In genomic region chr17:28629125-28629524, GRCm38 (mm10) we compare ENCODE assay signal across 20 mouse cellular contexts. TPM values are rescaled to one million over a fixed set of nuclear protein-coding genes. Genes with fewer than 3 reads are reported as not detected.
DNase-seq lines count a peak whose midpoint lies in the region; ATAC-seq and TF ChIP-seq lines count a peak whose summit lies in the region.
"Had no signal": no experiment of that assay in that cellular context is flagged by ENCODE, and none has a peak within 500 bp of the region (broad histone marks: within the 10 kb centered on the region; RNA-seq: fewer than 3 reads in every experiment).

No protein-coding gene starts in this region.

- 48% methylated on average over 3 of the region's 3 CpGs for WGBS in liver, embryonic 14.5 days (ENCODE audit: insufficient replicate concordance)
- WGBS in small intestine, adult 2 months: 31% methylated on average over 3 of the region's 3 CpGs

- peaks cover 0 to 6% of the 10 kb centered on the region in 2 experiments; a peak in 1 of 4 replicates for H3K4me1 ChIP-seq in liver, embryonic 14.5 days (replicated peaks; ENCODE audit: control insufficient read depth in 2 of 2, insufficient read depth in 2 of 2, low read length in 1 of 2)
- peaks cover 12% of the 10 kb centered on the region for H3K4me1 ChIP-seq in small intestine, adult 2 months (ENCODE audit: control insufficient read depth, insufficient read depth, insufficient read length, low read length)
- H3K4me1 ChIP-seq: embryonic facial prominence, embryonic 13.5 days; midbrain, embryonic 13.5 days had no signal

- peak; percentile 29 for TF ChIP-seq CTCF in liver, embryonic 14.5 days (IDR thresholded peaks at IDR 0.05; ENCODE audit: low read depth)
- TF ChIP-seq CTCF in small intestine, adult 2 months (IDR thresholded peaks at IDR 0.05; ENCODE audit: extremely low read depth, insufficient read length, insufficient replicate concordance, low read depth, low read length): peak; percentile 55; the same call in 1 of the 2 replicates

- ATAC-seq in liver, embryonic 14.5 days (ENCODE audit: insufficient read depth): no peak
- ATAC-seq: midbrain, embryonic 13.5 days had no signal

- no peak for TF ChIP-seq POLR2A in small intestine, adult 2 months (IDR thresholded peaks at IDR 0.05; ENCODE audit: low read depth, low read length)

- H3K4me2 ChIP-seq in liver, embryonic 14.5 days (ENCODE audit: low read depth): no peak overlapping the region
- H3K4me2 ChIP-seq: embryonic facial prominence, embryonic 13.5 days; hindbrain, embryonic 13.5 days; liver, embryonic 15.5 days; midbrain, embryonic 13.5 days had no signal

- H3K27me3 ChIP-seq in liver, embryonic 14.5 days (ENCODE audit: control insufficient read depth, insufficient read depth, low read length): no peaks in the 10 kb centered on the region
- no peaks in the 10 kb centered on the region for H3K27me3 ChIP-seq in small intestine, adult 2 months (ENCODE audit: control insufficient read depth, insufficient read depth, low read length)
- H3K27me3 ChIP-seq: embryonic facial prominence, embryonic 13.5 days; hindbrain, embryonic 13.5 days; midbrain, embryonic 13.5 days had no signal

- no peaks in the 10 kb centered on the region for H3K36me3 ChIP-seq in liver, embryonic 14.5 days (replicated peaks; ENCODE audit: control insufficient read depth, insufficient read depth, low read depth)
- no peaks in the 10 kb centered on the region for H3K36me3 ChIP-seq in small intestine, adult 2 months (ENCODE audit: control insufficient read depth, insufficient read depth, low read length)
- H3K36me3 ChIP-seq: embryonic facial prominence, embryonic 13.5 days; heart, embryonic 10.5 days; hindbrain, embryonic 13.5 days; liver, embryonic 15.5 days; midbrain, embryonic 13.5 days had no signal

- H3K9ac ChIP-seq in liver, embryonic 14.5 days (replicated peaks): no peak overlapping the region
- H3K9ac ChIP-seq: embryonic facial prominence, embryonic 13.5 days; hindbrain, embryonic 13.5 days; liver, embryonic 15.5 days had no signal

- no peak overlapping the region for H3K4me3 ChIP-seq in liver, embryonic 14.5 days (ENCODE audit: insufficient read depth in 1 of 2, low read depth in 2 of 2, low read length in 2 of 2)
- H3K4me3 ChIP-seq in small intestine, adult 2 months (ENCODE audit: low read depth, low read length): no peak overlapping the region
- H3K4me3 ChIP-seq: embryonic facial prominence, embryonic 13.5 days; heart, embryonic 10.5 days; hindbrain, embryonic 13.5 days; liver, embryonic 15.5 days; midbrain, embryonic 13.5 days; myocyte had no signal

- DNase-seq in liver, embryonic 14.5 days (ENCODE audit: low read depth in 3 of 3, low spot score in 3 of 3): no peak
- no peak for DNase-seq in liver
- peak; percentile 67 for DNase-seq in ES-CJ7 (ENCODE audit: low read depth, low spot score)
- DNase-seq in ZHBTc4 (ENCODE audit: low read depth, low spot score): peak; percentile 55
- DNase-seq in cerebellum, postnatal 36 days: no peak
- DNase-seq in gastrocnemius, postnatal 10 days: no peak
- DNase-seq: adrenal gland, postnatal 36 days; cerebellum, adult 2 months; gastrocnemius, postnatal 25 days; heart, postnatal 10 days; right cerebral cortex, postnatal 4 days had no signal

- no peaks in the 10 kb centered on the region for H3K9me3 ChIP-seq in liver, embryonic 14.5 days (ENCODE audit: control insufficient read depth, low read length)
- H3K9me3 ChIP-seq: embryonic facial prominence, embryonic 13.5 days; heart, embryonic 10.5 days; hindbrain, embryonic 13.5 days; liver, embryonic 15.5 days; midbrain, embryonic 13.5 days had no signal

- no peak for TF ChIP-seq EP300 in liver, embryonic 14.5 days (IDR thresholded peaks at IDR 0.05; ENCODE audit: low read depth)

- H3K27ac ChIP-seq in liver, embryonic 14.5 days: no peak overlapping the region
- no peak overlapping the region for H3K27ac ChIP-seq in small intestine, adult 2 months (ENCODE audit: insufficient read depth, low read depth, low read length)
- H3K27ac ChIP-seq: embryonic facial prominence, embryonic 13.5 days; heart, embryonic 10.5 days; hindbrain, embryonic 13.5 days; liver, embryonic 15.5 days; midbrain, embryonic 13.5 days had no signal

RNA-seq across cellular contexts. Expression of gene Srpk1, which starts 6.6 kb away (rescaled TPM):
- polyA plus RNA-seq in liver, embryonic 14.5 days (2012; rRNA removed): 11.5 and 12.9 TPM in 2 replicates
- polyA plus RNA-seq in liver, embryonic 14.5 days (2014; fragmentation: Nextera tagmentation; extraction: Ambion mirVana): 40.8 and 41.8 TPM in 2 replicates
- polyA plus RNA-seq in small intestine, adult 2 months (2012; rRNA removed): 10.1 and 19.7 TPM in 2 replicates
- total RNA-seq in gastrocnemius, postnatal 10 days (2021): 10 to 100 TPM; 28.5 to 36.2 TPM

RNA-seq across cellular contexts. Expression of gene Lhfpl5, which starts 53.7 kb away (rescaled TPM):
- polyA plus RNA-seq in liver, embryonic 14.5 days (2012; rRNA removed): not detected in 2 replicates
- not detected in 2 replicates for polyA plus RNA-seq in liver, embryonic 14.5 days (2014; fragmentation: Nextera tagmentation; extraction: Ambion mirVana)
- polyA plus RNA-seq in small intestine, adult 2 months (2012; rRNA removed): 0.66 and 1.0 TPM in 2 replicates
- total RNA-seq in gastrocnemius, postnatal 10 days (2021): not detected
- total RNA-seq: common myeloid progenitor, adult 5-6 weeks; gastrocnemius, postnatal 25 days; heart, postnatal 10 days; neutrophil, adult 5-6 weeks had no signal

Comparison
In these comparisons a context has a peak if more than half of its experiments do, and no peak if none do; other contexts are left out.
1. DNase-seq: peak in ES-CJ7 (single experiment) and ZHBTc4 (single experiment); none in liver, embryonic 14.5 days (0 of 3), liver (single experiment), cerebellum, postnatal 36 days (0 of 2) and gastrocnemius, postnatal 10 days (single experiment).